Comparison of ENCODE assay signal across 8 mouse cellular contexts in the genomic region with DNA sequence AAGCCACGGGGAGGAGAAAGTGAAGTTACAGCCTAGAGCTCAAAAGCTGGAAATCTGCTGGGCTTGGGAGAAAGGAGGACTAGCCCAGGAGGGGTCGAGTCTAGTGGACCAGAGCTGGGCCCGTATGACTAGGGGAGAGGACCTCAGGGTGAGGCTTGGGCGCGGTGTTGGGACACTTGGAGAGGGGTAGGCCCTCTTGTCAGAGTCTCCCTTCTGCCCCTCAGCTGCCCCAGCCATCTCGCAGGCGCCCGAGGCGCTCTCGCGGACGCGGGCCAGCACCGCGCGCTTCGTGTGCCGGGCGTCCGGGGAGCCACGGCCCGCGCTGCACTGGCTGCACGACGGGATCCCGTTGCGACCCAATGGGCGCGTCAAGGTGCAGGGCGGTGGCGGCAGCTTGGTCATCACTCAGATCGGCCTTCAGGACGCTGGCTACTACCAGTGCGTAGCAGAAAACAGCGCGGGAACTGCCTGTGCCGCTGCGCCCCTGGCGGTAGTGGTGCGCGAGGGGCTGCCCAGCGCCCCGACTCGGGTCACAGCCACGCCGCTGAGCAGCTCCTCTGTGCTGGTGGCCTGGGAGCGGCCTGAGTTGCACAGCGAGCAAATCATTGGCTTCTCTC. TPM values are rescaled to one million over a fixed set of nuclear protein-coding genes. Genes with fewer than 3 reads are reported as not detected.
DNase-seq lines count a peak whose midpoint lies in the region; ATAC-seq and TF ChIP-seq lines count a peak whose summit lies in the region.

No protein-coding gene starts in this region.

- no peaks in the 10 kb centered on the region for H3K27me3 ChIP-seq in forebrain, embryonic 15.5 days
- no peaks in the 10 kb centered on the region for H3K27me3 ChIP-seq in intestine, postnatal 0 days (replicated peaks; ENCODE audit: control insufficient read depth, insufficient read depth, low read length)
- H3K27me3 ChIP-seq in lung, embryonic 15.5 days = peaks cover 28% of the 10 kb centered on the region
- no peaks in the 10 kb centered on the region for H3K27me3 ChIP-seq in small intestine, adult 2 months (ENCODE audit: control insufficient read depth, insufficient read depth, low read length)

- peak; percentile 67 to 75 for DNase-seq in layer of hippocampus, postnatal 10 days (ENCODE audit: low spot score in 2 of 2)
- no peak for DNase-seq in layer of hippocampus, adult 9-10 months (ENCODE audit: low spot score)
- peak; percentile 49 for DNase-seq in c-Kit-positive CD71-negative TER-119-negative erythroid progenitor cells, embryonic 14.5 days (ENCODE audit: low read depth)
- DNase-seq in urinary bladder, adult 2 months (ENCODE audit: low spot score) = no peak

- 3% methylated on average over 48 of the region's 48 CpGs for WGBS in forebrain, embryonic 15.5 days
- 25% methylated on average over 48 of the region's 48 CpGs for WGBS in intestine, postnatal 0 days
- WGBS in lung, embryonic 15.5 days = 4% methylated on average over 48 of the region's 48 CpGs
- WGBS in small intestine, adult 2 months = 35% methylated on average over 48 of the region's 48 CpGs

- ATAC-seq in forebrain, embryonic 15.5 days (replicated peaks) = peak; percentile 32
- peak; percentile 11; the same call in 1 of the 2 replicates for ATAC-seq in intestine, postnatal 0 days
- peak; percentile 58 for ATAC-seq in lung, embryonic 15.5 days (ENCODE audit: borderline replicate concordance, extremely low read depth, low FRiP score, low TSS enrichment)

- H3K27ac ChIP-seq in forebrain, embryonic 15.5 days (replicated peaks) = no peak overlapping the region
- no peak overlapping the region for H3K27ac ChIP-seq in intestine, postnatal 0 days (ENCODE audit: low read depth, low read length)
- no peak overlapping the region for H3K27ac ChIP-seq in lung, embryonic 15.5 days
- no peak overlapping the region for H3K27ac ChIP-seq in small intestine, adult 2 months (ENCODE audit: insufficient read depth, low read depth, low read length)

- TF ChIP-seq POLR2A in small intestine, adult 2 months (IDR thresholded peaks at IDR 0.05; ENCODE audit: low read depth, low read length) = no peak

- H3K4me3 ChIP-seq in forebrain, embryonic 15.5 days = peak overlapping the region; percentile 44
- H3K4me3 ChIP-seq in intestine, postnatal 0 days (ENCODE audit: low read depth, low read length) = peak overlapping the region; percentile 23
- H3K4me3 ChIP-seq in lung, embryonic 15.5 days = peak overlapping the region; percentile 44
- H3K4me3 ChIP-seq in small intestine, adult 2 months (ENCODE audit: low read depth, low read length) = peak overlapping the region; percentile 37

- peak overlapping the region; percentile 87 for H3K4me2 ChIP-seq in forebrain, embryonic 15.5 days (replicated peaks)
- peak overlapping the region; percentile 63 for H3K4me2 ChIP-seq in intestine, postnatal 0 days (replicated peaks; ENCODE audit: low read depth)
- H3K4me2 ChIP-seq in lung, embryonic 15.5 days = peak overlapping the region; percentile 94

- peaks cover 6% of the 10 kb centered on the region; the same call in 1 of the 2 replicates for H3K36me3 ChIP-seq in forebrain, embryonic 15.5 days
- peaks cover 4% of the 10 kb centered on the region; the same call in 1 of the 2 replicates for H3K36me3 ChIP-seq in intestine, postnatal 0 days (ENCODE audit: control insufficient read depth, insufficient read depth)
- H3K36me3 ChIP-seq in lung, embryonic 15.5 days = 0 out of 2 replicates have a peak, but pooled peaks cover 3% of the 10 kb centered on the region
- H3K36me3 ChIP-seq in small intestine, adult 2 months (ENCODE audit: control insufficient read depth, insufficient read depth, low read length) = no peaks in the 10 kb centered on the region

- H3K4me1 ChIP-seq in forebrain, embryonic 15.5 days = peaks cover 17% of the 10 kb centered on the region
- H3K4me1 ChIP-seq in intestine, postnatal 0 days (replicated peaks; ENCODE audit: control insufficient read depth, insufficient read depth, low read length) = no peaks in the 10 kb centered on the region
- peaks cover 6% of the 10 kb centered on the region; the same call in 1 of the 2 replicates for H3K4me1 ChIP-seq in lung, embryonic 15.5 days
- H3K4me1 ChIP-seq in small intestine, adult 2 months (ENCODE audit: control insufficient read depth, insufficient read depth, insufficient read length, low read length) = peaks cover 3% of the 10 kb centered on the region; the same call in 1 of the 2 replicates

- no peaks in the 10 kb centered on the region for H3K9me3 ChIP-seq in forebrain, embryonic 15.5 days
- H3K9me3 ChIP-seq in intestine, postnatal 0 days (ENCODE audit: control insufficient read depth) = no peaks in the 10 kb centered on the region
- H3K9me3 ChIP-seq in lung, embryonic 15.5 days = no peaks in the 10 kb centered on the region

- peak; percentile 79 for TF ChIP-seq CTCF in intestine, postnatal 0 days (IDR thresholded peaks at IDR 0.05; ENCODE audit: low read depth)
- TF ChIP-seq CTCF in small intestine, adult 2 months (IDR thresholded peaks at IDR 0.05; ENCODE audit: extremely low read depth, insufficient read length, insufficient replicate concordance, low read depth, low read length) = 0 out of 2 replicates have a peak, but pooled peaks have one; percentile 9

- H3K9ac ChIP-seq in forebrain, embryonic 15.5 days (replicated peaks) = peak overlapping the region; percentile 47
- H3K9ac ChIP-seq in intestine, postnatal 0 days (ENCODE audit: low read depth, low read length) = no peak overlapping the region
- H3K9ac ChIP-seq in lung, embryonic 15.5 days = peak overlapping the region; percentile 52

RNA-seq across cellular contexts. Expression of a gene that starts 17.3 kb away (rescaled TPM):
- 1 to 10 TPM; 5.4 to 7.1 TPM for total RNA-seq in layer of hippocampus, postnatal 10 days (2021)
- 9.6 and 9.8 TPM in 2 replicates for polyA plus RNA-seq in forebrain, embryonic 15.5 days (2015; fragmentation: Nextera tagmentation; extraction: Ambion mirVana)
- 0.22 TPM in 2 replicates for polyA plus RNA-seq in intestine, postnatal 0 days (2015; fragmentation: Nextera tagmentation; extraction: Ambion mirVana)
- 1.8 and 2.0 TPM in 2 replicates for polyA plus RNA-seq in lung, embryonic 15.5 days (2015; fragmentation: Nextera tagmentation; extraction: Ambion mirVana)
- 0.06 TPM in 1 of 2 replicates, not detected in the other for polyA plus RNA-seq in small intestine, adult 2 months (2012; rRNA removed)
- 2.3 and 2.7 TPM in 2 replicates for polyA plus RNA-seq in urinary bladder, adult 2 months (2012; rRNA removed)

RNA-seq across cellular contexts. Expression of a gene that starts 22.4 kb away (rescaled TPM):
- total RNA-seq in layer of hippocampus, postnatal 10 days (2021) = 10 to 100 TPM; 37.7 to 44.7 TPM
- 13.0 and 14.6 TPM in 2 replicates for polyA plus RNA-seq in forebrain, embryonic 15.5 days (2015; fragmentation: Nextera tagmentation; extraction: Ambion mirVana)
- 4.1 and 4.5 TPM in 2 replicates for polyA plus RNA-seq in intestine, postnatal 0 days (2015; fragmentation: Nextera tagmentation; extraction: Ambion mirVana)
- polyA plus RNA-seq in lung, embryonic 15.5 days (2015; fragmentation: Nextera tagmentation; extraction: Ambion mirVana) = 14.4 and 14.6 TPM in 2 replicates
- 1.8 and 2.3 TPM in 2 replicates for polyA plus RNA-seq in small intestine, adult 2 months (2012; rRNA removed)
- polyA plus RNA-seq in urinary bladder, adult 2 months (2012; rRNA removed) = 12.5 and 15.9 TPM in 2 replicates

Comparison
In these comparisons a context has a peak if more than half of its experiments do, and no peak if none do; other contexts are left out.
1. DNase-seq: peak in layer of hippocampus, postnatal 10 days (2 of 2) and c-Kit-positive CD71-negative TER-119-negative erythroid progenitor cells, embryonic 14.5 days (single experiment); none in layer of hippocampus, adult 9-10 months (single experiment) and urinary bladder, adult 2 months (single experiment).
2. Peak in every context shown above with its lines, with median percentiles within 50 percentile points of each other: ATAC-seq, H3K4me2 ChIP-seq and H3K4me3 ChIP-seq.